16 mouse cellular contexts compared by ENCODE assay signal in genomic region chr2:12716124-12717012, GRCm38 (mm10).
DNase-seq lines count a peak whose midpoint lies in the region; ATAC-seq lines count a peak whose summit lies in the region.
"Had no signal": no experiment of that assay in that cellular context is flagged by ENCODE, and none has a peak within 500 bp of the region (broad histone marks: within the 10 kb centered on the region; RNA-seq: fewer than 3 reads in every experiment).

No protein-coding gene starts in this region.

- intact Hi-C loops in left cerebral cortex, postnatal 25 days (cut with DNase I), result no loop called here

- H3K9me3 ChIP-seq in midbrain, embryonic 12.5 days, result no peaks in the 10 kb centered on the region
- H3K9me3 ChIP-seq in midbrain, embryonic 15.5 days, result no peaks in the 10 kb centered on the region
- no peaks in the 10 kb centered on the region for H3K9me3 ChIP-seq in hindbrain, embryonic 12.5 days (replicated peaks)
- H3K9me3 ChIP-seq: kidney, embryonic 15.5 days; liver, embryonic 13.5 days; stomach, embryonic 15.5 days had no signal

- WGBS in midbrain, embryonic 12.5 days, result 45% methylated on average over 3 of the region's 3 CpGs
- 39% methylated on average over 3 of the region's 3 CpGs for WGBS in midbrain, embryonic 15.5 days
- 25% methylated on average over 3 of the region's 3 CpGs for WGBS in hindbrain, embryonic 12.5 days

- no peak overlapping the region for H3K4me3 ChIP-seq in midbrain, embryonic 12.5 days
- H3K4me3 ChIP-seq in midbrain, embryonic 15.5 days, result no peak overlapping the region
- H3K4me3 ChIP-seq in hindbrain, embryonic 12.5 days, result no peak overlapping the region
- H3K4me3 ChIP-seq: kidney, embryonic 15.5 days; liver, embryonic 13.5 days; stomach, embryonic 15.5 days had no signal

- H3K4me2 ChIP-seq in midbrain, embryonic 12.5 days (replicated peaks), result no peak overlapping the region
- H3K4me2 ChIP-seq in midbrain, embryonic 15.5 days, result no peak overlapping the region
- H3K4me2 ChIP-seq in hindbrain, embryonic 12.5 days (replicated peaks), result no peak overlapping the region
- H3K4me2 ChIP-seq: kidney, embryonic 15.5 days; liver, embryonic 13.5 days; stomach, embryonic 15.5 days had no signal

- no peaks in the 10 kb centered on the region for H3K36me3 ChIP-seq in midbrain, embryonic 12.5 days
- no peaks in the 10 kb centered on the region for H3K36me3 ChIP-seq in midbrain, embryonic 15.5 days (replicated peaks)
- H3K36me3 ChIP-seq in hindbrain, embryonic 12.5 days, result no peaks in the 10 kb centered on the region
- H3K36me3 ChIP-seq: kidney, embryonic 15.5 days; liver, embryonic 13.5 days; stomach, embryonic 15.5 days had no signal

- ATAC-seq in midbrain, embryonic 12.5 days (ENCODE audit: low FRiP score, low read depth), result peak; percentile 48
- no peak for ATAC-seq in midbrain, embryonic 15.5 days (replicated peaks)
- ATAC-seq in hindbrain, embryonic 12.5 days (ENCODE audit: low FRiP score), result peak; percentile 73
- ATAC-seq: inflammation-experienced regulatory T-cells, adult 6 months had no signal

- DNase-seq in embryo, embryonic 9.5 days (ENCODE audit: extremely low spot score), result peak; percentile 10
- no peak for DNase-seq in embryo, embryonic 11 days
- DNase-seq in retina, postnatal 1 day, result peak; percentile 40
- no peak for DNase-seq in natural killer cell, adult 2 months (ENCODE audit: low spot score in 2 of 2)
- DNase-seq in left cerebral cortex, postnatal 25 days (ENCODE audit: low spot score in 2 of 2), result no peak
- DNase-seq: adrenal gland, adult 8-10 months; cerebellum, postnatal 10 days; heart, adult 18-20 months; liver, embryonic 13.5 days; lung, postnatal 14 days had no signal

- H3K9ac ChIP-seq in midbrain, embryonic 12.5 days (replicated peaks), result no peak overlapping the region
- H3K9ac ChIP-seq in midbrain, embryonic 15.5 days, result no peak overlapping the region
- no peak overlapping the region for H3K9ac ChIP-seq in hindbrain, embryonic 12.5 days
- H3K9ac ChIP-seq: kidney, embryonic 15.5 days; liver, embryonic 13.5 days; stomach, embryonic 15.5 days had no signal

- H3K27ac ChIP-seq in midbrain, embryonic 12.5 days (replicated peaks), result no peak overlapping the region
- H3K27ac ChIP-seq in midbrain, embryonic 15.5 days, result no peak overlapping the region
- H3K27ac ChIP-seq in hindbrain, embryonic 12.5 days, result no peak overlapping the region
- H3K27ac ChIP-seq: kidney, embryonic 15.5 days; liver, embryonic 13.5 days; stomach, embryonic 15.5 days had no signal

- peaks cover 7% of the 10 kb centered on the region; the same call in 1 of the 2 replicates for H3K4me1 ChIP-seq in midbrain, embryonic 12.5 days
- no peaks in the 10 kb centered on the region for H3K4me1 ChIP-seq in midbrain, embryonic 15.5 days
- peaks cover 8% of the 10 kb centered on the region for H3K4me1 ChIP-seq in hindbrain, embryonic 12.5 days
- H3K4me1 ChIP-seq: kidney, embryonic 15.5 days; liver, embryonic 13.5 days; stomach, embryonic 15.5 days had no signal

- no peaks in the 10 kb centered on the region for H3K27me3 ChIP-seq in midbrain, embryonic 12.5 days
- no peaks in the 10 kb centered on the region for H3K27me3 ChIP-seq in midbrain, embryonic 15.5 days (replicated peaks)
- H3K27me3 ChIP-seq in hindbrain, embryonic 12.5 days, result no peaks in the 10 kb centered on the region
- H3K27me3 ChIP-seq: kidney, embryonic 15.5 days; liver, embryonic 13.5 days; stomach, embryonic 15.5 days had no signal

Comparison
In these comparisons a context has a peak if more than half of its experiments do, and no peak if none do; other contexts are left out.
1. DNase-seq: peak in embryo, embryonic 9.5 days (single experiment) and retina, postnatal 1 day (single experiment); none in embryo, embryonic 11 days (single experiment), natural killer cell, adult 2 months (0 of 2) and left cerebral cortex, postnatal 25 days (0 of 2).